Mouse (Mus musculus) layer of hippocampus, adult 18-20 months (tissue): ENCODE data around the gene Rcn3. TPM values are rescaled to one million over a fixed set of nuclear protein-coding genes. Genes with fewer than 3 reads are reported as not detected.
A peak's percentile ranks its signal among the peaks of the same experiment; 100 is the strongest.
"Not testable (repeated sequence)": the region's sequence is repeated elsewhere in the genome, so short reads cannot be mapped to it uniquely, and the experiment has no call there.

Experiments
- DNase-seq, 2 experiments: peaks; one replicate each; pipeline ENCODE4 v3.0.0; 2022; ENCODE audit warnings: low spot score in 2 of 2
- long read RNA-seq: library from polyadenylated mRNA; stranded (forward); transcript quantifications from one replicate; pipeline ENCODE4 v2.0.0, GENCODE M21; 2021
- total RNA-seq, 2 experiments: library from RNA; stranded (reverse); gene quantifications; 2 replicates each; pipeline ENCODE4 v1.2.3; 2021

The Rcn3 gene
- total RNA-seq, result 1 to 10 TPM; 7.4 to 8.5 TPM
- long read RNA-seq, partial matches to known transcripts, result 0 of 10 reads
- long read RNA-seq, other reads (novel, unspliced or antisense), result 2 of 10 reads

DNA sequence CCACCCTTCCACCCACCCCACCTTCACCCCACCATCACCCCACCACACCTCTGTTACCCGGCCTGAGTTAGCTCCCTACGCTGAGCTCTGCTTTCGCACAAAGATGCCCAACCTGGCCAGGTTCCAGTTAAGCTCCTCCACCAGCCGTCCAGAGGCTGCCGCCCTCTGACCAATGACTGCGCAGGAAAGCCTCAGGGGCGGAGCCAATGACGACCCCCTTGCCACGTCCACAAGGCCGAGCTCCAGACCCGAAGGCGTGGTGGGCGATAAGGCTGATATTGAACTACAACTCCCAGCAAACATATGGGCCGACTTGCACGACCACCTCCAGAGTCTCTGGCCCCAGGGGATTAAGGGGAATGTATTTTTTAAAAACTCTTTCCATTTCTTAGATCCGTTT is at the start of gene Rcn3:
TSS of gene Rcn3 (minus strand) at position 174 of the 400 bp plus-strand sequence.
- no peak for DNase-seq

DNA sequence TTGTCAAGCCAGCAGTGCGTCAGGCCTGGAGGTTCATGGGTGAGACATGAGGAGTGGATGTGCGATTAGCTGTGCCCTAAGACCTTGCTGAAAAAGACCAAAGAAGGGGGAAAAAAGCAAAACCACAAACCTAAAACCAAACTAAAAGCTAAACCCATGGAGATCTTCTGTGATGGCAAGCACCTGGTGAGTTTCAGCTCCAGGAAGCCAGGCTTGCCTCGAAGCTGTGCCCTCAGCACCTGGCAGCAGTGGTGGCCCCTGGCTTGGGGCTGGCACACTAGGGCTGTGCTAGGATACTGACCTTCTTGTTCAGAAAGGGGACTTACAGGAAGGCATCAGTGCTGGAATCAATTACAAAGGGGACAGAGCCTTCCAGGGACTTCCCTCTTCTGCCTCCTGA is 49.3 kb upstream of the Rcn3 start:
- DNase-seq, result no peak

DNA sequence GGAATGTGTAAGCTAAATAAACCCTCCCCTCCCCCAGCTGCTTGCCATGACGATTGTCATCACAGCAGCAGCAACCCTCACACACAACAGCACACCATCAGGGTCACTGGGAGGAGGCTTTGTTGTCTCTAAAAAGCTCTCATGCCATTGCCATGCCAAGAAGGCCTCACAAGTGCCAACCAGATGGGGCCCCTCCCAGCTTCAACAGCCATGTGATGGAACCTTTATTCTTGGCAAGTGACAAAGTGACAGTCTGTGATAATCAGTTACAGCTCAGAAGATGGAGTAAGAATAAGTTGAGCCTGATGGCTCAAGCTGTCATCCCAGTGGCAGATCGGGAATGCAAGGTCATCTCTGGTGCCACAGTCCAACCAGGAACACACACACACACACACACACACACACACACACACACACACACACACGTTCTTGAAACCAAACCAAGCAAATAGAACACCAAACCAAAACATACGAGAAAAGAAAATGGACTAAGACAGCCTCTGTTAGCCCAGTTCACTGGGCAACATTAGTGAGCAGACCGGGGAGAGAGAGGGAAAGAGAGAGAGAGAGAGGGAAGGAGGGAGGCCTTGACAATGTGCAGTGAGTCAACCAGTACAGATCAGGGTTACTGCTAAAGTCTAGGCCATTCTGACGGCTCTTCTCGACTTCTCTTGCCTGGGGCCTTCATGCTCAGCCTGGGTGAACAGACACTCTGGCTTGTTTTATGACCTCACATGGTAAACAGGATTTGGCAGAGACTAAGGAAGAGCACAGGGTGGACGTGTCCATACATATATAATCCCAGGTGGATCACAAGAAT is 48.1 kb upstream of the Rcn3 start:
- DNase-seq, result no peak

GRCm38 (mm10) chr7:45138403-45138802 is 46.4 kb upstream of the Rcn3 start:
- no peak for DNase-seq

DNA sequence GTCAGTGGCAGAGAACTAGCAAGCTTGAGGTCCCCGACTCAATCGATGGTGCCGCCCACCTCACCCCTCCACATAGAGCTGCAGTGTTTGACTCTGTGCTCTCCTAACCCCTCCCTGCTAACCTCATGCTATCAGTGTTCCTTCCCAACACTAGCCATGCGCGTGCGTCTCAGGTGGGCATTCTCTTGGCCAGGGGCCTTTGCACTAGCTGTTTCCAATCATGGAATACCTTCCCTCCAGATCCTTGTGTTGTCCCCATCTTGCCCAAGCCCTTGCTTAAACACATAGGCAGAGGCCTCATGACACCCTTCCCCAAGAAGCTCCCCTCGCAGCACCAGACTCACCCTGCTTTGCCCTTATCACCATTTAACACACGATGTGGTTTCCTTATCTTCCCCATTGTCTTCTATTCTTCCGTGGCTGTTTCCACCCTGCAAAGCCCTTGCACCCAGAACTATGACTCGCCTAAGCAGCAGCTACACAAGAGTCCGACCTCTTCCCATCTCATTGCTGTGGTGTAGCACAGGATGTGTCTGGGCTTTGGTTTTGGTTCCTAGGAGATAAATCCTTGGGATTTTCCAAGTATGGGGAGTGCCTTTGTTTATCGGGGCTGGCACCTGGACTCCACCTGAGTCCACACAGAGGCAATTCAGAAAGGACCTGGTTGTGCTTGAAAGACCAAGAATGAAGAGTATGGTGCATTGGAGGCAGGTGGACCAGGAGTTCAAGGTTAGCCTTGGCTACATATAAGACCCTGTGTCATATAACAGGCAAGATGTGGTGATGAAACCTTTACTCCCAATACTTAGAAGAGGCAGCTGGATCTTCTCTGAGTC is 45.4 kb upstream of the Rcn3 start:
- DNase-seq, result no peak

- DNase-seq, result peak; percentile 84 to 93
Measured at GRCm38 (mm10) chr7:45135993-45136567, 44.1 kb upstream of the Rcn3 start, which contains the start of the genes Gm45713 and Flt3l. Gm45713 (minus strand) TSS chr7:45136231. Flt3l (minus strand) TSS chr7:45136432.

DNA sequence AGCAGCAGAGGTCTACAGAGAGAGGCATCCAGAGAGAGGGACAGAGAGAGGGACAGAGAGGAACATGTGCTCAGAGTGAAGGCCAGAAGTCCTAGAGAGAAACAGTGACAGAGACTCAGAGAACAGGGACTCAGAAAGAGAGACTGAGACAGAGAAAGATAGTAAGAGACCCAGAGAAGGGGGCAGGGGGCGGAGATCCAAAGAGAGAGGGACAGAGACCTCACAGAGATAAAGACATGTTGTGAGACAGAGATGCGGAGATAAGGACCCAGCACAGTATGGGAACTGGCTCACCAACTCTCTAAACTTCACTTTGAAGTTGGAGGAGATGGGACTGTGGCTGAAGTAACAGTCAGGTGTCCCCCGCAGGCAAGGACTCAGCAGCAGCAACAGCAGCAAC is 43.3 kb upstream of the Rcn3 start:
- DNase-seq, result no peak

DNA sequence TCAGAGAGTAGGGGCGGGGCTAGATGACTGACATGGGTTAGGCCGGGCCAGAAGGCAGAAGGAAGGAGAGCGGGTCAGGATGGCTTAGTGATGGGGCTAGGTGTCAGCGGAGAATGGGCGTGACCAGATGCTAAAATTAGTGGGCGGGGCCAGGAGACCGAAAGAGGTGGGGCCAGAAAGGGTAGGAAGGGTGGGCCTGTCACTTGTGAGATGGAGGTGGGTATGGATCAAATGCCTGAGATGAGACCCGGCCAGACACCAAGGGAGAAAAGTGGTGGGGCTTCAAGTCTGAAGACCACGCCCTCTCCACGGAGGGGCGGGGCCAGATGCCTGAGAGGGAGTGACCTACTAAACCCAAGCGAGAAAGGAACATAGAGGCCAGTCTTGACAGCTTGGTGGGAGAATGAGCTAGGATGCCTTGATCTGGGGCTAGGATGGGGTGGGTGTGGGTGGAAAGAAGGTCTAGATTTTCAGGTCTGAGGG is 42.6 kb upstream of the Rcn3 start:
- no peak for DNase-seq

GRCm38 (mm10) chr7:45133446-45134159 is 41.6 kb upstream of the Rcn3 start:
- no peak for DNase-seq

DNA sequence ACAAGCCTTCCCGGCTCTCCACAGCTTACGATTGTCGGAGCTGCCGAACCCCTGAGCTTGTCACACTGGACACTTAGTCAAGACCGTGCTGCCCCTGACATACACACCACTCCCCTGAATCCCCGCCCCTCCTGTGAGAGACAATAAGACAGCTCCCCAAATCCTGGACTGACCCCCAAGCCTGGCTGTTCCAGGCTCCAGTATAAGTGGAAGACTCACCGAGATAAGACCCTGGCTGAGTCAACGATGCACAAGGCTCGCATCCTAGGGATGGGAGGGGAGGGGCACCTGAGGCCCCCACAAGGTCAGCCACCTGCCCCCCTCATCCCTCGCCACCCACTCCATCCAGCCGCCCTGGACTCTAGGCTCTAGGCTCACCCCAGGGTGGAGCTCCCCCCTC is 39.8 kb upstream of the Rcn3 start:
- DNase-seq, result no peak

- DNase-seq, result no peak
Measured at GRCm38 (mm10) chr7:45129776-45130512, 37.9 kb upstream of the Rcn3 start.

DNA sequence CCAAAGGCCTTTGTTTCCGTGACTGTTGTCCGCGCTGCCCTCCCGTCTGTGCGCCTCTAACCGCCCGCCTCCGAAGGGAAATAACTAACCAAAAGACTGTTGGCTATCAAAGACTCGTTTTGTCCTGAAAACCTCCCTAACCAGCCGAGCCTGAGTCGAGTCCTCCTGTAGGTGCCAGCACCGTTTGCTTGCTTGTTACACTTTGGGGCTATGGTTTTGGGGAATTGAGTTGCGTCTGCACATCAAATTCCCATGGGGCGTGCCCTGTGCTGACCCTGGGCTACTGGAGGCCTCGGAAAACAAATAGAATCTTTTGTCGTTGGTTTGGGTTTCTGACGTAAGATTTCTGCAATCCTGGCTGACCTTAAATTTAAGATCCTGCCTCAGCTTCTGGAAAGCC is 37.3 kb upstream of the Rcn3 start:
- DNase-seq, result no peak

GRCm38 (mm10) chr7:45128624-45129246 is 36.7 kb upstream of the Rcn3 start, which contains the start of gene Rpl13a:
Rpl13a (minus strand) TSS chr7:45128761.
- peak; percentile 99 to 100 for DNase-seq

DNA sequence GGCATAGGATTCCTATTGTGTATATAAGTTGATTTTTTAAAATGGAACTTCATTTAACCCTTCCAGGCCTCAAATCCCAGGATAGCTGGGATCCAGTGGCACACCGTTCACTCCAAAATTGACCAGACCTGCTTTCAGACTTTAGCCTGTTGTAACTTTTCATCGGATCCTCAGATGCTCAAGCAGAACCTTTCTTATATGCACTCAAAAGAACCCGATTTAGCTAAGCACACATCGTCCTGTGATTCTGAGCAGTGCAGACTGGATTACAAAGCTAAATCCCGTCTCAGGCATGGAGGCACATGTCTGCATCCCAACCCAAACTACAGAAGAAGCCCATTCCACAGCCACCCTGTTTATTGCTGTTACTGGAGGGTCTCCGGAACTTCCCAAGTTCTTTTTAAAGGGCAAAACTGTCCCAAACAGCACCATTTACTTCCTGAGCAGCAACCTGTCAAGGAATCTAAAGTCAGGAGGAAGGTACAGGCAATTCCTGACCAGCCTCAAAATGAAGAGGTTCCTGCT is 35.7 kb upstream of the Rcn3 start:
- DNase-seq, result no peak

- no peak for DNase-seq
Measured at GRCm38 (mm10) chr7:45126844-45127699, 35.1 kb upstream of the Rcn3 start.

- no peak for DNase-seq
Measured at GRCm38 (mm10) chr7:45126147-45126843, 34.3 kb upstream of the Rcn3 start.

DNA sequence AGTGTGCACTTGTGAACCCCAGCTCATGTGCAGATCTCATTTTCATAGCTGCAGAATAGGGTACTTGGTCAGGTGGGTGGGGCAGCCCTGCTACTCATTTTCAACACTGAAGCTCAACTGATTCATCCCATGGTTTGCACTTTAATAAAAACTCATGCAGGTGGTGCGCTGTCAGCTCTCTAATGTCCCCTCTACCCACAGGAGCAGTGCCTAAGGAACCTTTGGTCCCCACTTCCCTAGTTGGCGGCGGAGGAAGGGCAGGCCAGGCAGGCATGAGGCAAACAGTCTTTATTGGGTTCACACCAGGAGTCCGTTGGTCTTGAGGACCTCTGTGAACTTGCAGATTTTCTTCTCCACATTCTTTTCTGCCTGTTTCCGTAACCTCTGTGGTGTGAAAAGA is 33.6 kb upstream of the Rcn3 start:
- DNase-seq, result not testable (repeated sequence)

DNA sequence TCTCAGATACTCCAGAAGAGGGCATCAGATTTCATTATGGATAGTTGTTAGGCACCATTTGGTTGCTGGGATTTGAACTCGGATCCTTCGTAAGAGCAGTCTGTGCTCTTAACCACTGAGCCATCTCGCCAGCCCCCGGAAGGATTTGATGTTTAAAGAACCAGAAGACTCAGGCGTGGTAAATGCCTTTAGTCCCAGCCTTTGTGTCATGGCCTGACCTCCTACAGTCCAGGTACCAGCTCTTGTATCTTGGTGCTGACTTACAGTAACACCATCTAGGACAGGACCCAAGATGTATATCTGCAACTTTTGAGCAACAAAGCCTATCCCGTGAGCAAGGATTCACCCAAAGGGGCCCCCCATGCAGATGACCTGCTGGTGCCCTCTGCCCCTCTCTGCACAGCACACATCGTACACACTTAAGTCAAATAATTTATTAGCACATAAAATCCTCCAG is 33.2 kb upstream of the Rcn3 start:
- DNase-seq, result no peak
